Mouse (Mus musculus): ENCODE measurements around the gene Krtap5-4. TPM values are rescaled to one million over a fixed set of nuclear protein-coding genes. Genes with fewer than 3 reads are reported as not detected.
"Not testable (repeated sequence)": the region's sequence is repeated elsewhere in the genome, so short reads cannot be mapped to it uniquely, and the experiment has no call there.

The Krtap5-4 gene
- total and polyA plus RNA-seq, 2 experiments from 2014 or later, result not detected

GRCm38 (mm10) chr7:142284023-142284591 is 19.2 kb upstream of the Krtap5-4 start:
- peak overlapping the region; percentile 56 for H3K4me3 ChIP-seq (ENCODE audit: low read depth, low read length)
- no peaks in the 10 kb centered on the region for H3K4me1 ChIP-seq (ENCODE audit: insufficient read depth, low read length)
- H3K36me3 ChIP-seq (ENCODE audit: insufficient read depth, low read length), result no peaks in the 10 kb centered on the region
- no peak overlapping the region for H3K27ac ChIP-seq (ENCODE audit: low read depth, low read length)
- peak overlapping the region; percentile 34 for H3K9ac ChIP-seq (replicated peaks; ENCODE audit: low read length, poor library complexity, severe bottlenecking)
- DNase-seq (ENCODE audit: low spot score) (peak; percentile 63), ATAC-seq (ENCODE audit: low FRiP score) (peak; percentile 62; the same call in 1 of the 2 replicates)
- peak overlapping the region; percentile 70 for H3K4me2 ChIP-seq (ENCODE audit: low read depth, low read length, poor library complexity, severe bottlenecking)
- H3K9me3 ChIP-seq (ENCODE audit: low read length), result no peaks in the 10 kb centered on the region
- WGBS, result under 1% methylated on average over 38 of the region's 38 CpGs
- no peaks in the 10 kb centered on the region for H3K27me3 ChIP-seq (ENCODE audit: insufficient read depth, low read length)
- TF ChIP-seq CTCF (IDR thresholded peaks at IDR 0.05), result peak; percentile 37

- TF ChIP-seq CTCF (IDR thresholded peaks at IDR 0.05), result peak; percentile 90
- Histone ChIP-seq H3K27me3 (ENCODE audit: insufficient read depth, low read length) (no peaks in the 10 kb centered on the region), H3K9ac (replicated peaks; ENCODE audit: low read length, poor library complexity, severe bottlenecking) (peak overlapping the region; percentile 34), H3K4me2 (ENCODE audit: low read depth, low read length, poor library complexity, severe bottlenecking) (peak overlapping the region; percentile 70), H3K4me3 (ENCODE audit: low read depth, low read length) (peak overlapping the region; percentile 56), H3K27ac (ENCODE audit: low read depth, low read length) (peak overlapping the region; percentile 64), H3K9me3 (ENCODE audit: low read length) (no peaks in the 10 kb centered on the region), H3K36me3 (ENCODE audit: insufficient read depth, low read length) (no peaks in the 10 kb centered on the region), H3K4me1 (ENCODE audit: insufficient read depth, low read length) (no peaks in the 10 kb centered on the region)
- DNase-seq (ENCODE audit: low spot score) (peak; percentile 98), ATAC-seq (ENCODE audit: low FRiP score) (peak; percentile 83)
- under 1% methylated on average over 19 of the region's 19 CpGs for WGBS
These were observed 18.7 kb upstream of the Krtap5-4 start for GRCm38 (mm10) chr7:142284615-142285080.

DNA sequence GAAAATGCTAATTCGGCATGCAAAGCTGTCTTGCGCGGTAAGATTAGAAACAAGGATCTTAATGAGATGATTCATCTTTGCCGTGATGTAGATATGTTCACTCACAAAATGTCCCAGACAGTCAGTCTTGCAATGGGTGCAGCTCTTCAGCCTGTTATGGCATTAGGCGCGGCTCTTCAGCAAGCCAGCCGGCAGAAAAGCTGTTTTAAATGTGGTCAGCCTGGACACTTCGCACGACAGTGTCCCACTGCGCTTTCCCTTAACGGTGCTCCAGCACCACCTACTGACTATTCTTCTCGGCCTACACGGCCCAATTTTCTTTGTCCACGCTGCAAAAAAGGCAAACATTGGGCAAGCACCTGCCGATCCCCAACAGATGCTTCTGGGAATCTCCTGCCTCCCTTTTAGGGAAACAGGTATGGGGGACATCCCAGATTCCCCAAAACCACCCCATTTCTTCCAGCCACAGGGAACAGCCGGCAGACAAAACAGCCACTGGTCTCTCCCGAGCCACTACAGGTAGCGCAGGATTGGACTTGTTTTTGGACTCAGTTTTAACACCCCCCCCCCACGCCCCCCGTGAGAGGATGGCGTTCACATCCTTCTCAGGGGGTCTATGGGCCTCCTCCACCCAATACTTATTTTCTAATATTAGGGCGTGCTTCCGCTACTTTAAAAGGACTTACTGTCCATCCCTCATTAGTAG is 18.1 kb upstream of the Krtap5-4 start:
- Histone ChIP-seq H3K27ac (ENCODE audit: low read depth, low read length) (peak overlapping the region; percentile 64), H3K9ac (replicated peaks; ENCODE audit: low read length, poor library complexity, severe bottlenecking) (peak overlapping the region; percentile 25; the same call in 1 of the 2 replicates), H3K36me3 (ENCODE audit: insufficient read depth, low read length) (no peaks in the 10 kb centered on the region), H3K27me3 (ENCODE audit: insufficient read depth, low read length) (no peaks in the 10 kb centered on the region), H3K4me2 (ENCODE audit: low read depth, low read length, poor library complexity, severe bottlenecking) (peak overlapping the region; percentile 70), H3K9me3 (ENCODE audit: low read length) (no peaks in the 10 kb centered on the region), H3K4me3 (ENCODE audit: low read depth, low read length) (peak overlapping the region; percentile 56), H3K4me1 (ENCODE audit: insufficient read depth, low read length) (no peaks in the 10 kb centered on the region)
- 19% methylated on average over 23 of the region's 23 CpGs for WGBS
- DNase-seq (ENCODE audit: low spot score), result peak; percentile 72
- peak; percentile 66; the same call in 1 of the 2 replicates for ATAC-seq (ENCODE audit: low FRiP score)
- peak; percentile 69 for TF ChIP-seq CTCF (IDR thresholded peaks at IDR 0.05)

- H3K4me2 ChIP-seq (ENCODE audit: low read depth, low read length, poor library complexity, severe bottlenecking); DNase-seq (ENCODE audit: low spot score); H3K4me1 ChIP-seq (ENCODE audit: insufficient read depth, low read length); H3K27ac ChIP-seq (ENCODE audit: low read depth, low read length); ATAC-seq (ENCODE audit: low FRiP score); H3K27me3 ChIP-seq (ENCODE audit: insufficient read depth, low read length); H3K9ac ChIP-seq (replicated peaks; ENCODE audit: low read length, poor library complexity, severe bottlenecking); H3K36me3 ChIP-seq (ENCODE audit: insufficient read depth, low read length); H3K9me3 ChIP-seq (ENCODE audit: low read length); H3K4me3 ChIP-seq (ENCODE audit: low read depth, low read length): not testable (repeated sequence)
- WGBS, result 85% methylated on average over 9 of the region's 9 CpGs
These were observed 17.3 kb upstream of the Krtap5-4 start for GRCm38 (mm10) chr7:142285910-142286612.

DNA sequence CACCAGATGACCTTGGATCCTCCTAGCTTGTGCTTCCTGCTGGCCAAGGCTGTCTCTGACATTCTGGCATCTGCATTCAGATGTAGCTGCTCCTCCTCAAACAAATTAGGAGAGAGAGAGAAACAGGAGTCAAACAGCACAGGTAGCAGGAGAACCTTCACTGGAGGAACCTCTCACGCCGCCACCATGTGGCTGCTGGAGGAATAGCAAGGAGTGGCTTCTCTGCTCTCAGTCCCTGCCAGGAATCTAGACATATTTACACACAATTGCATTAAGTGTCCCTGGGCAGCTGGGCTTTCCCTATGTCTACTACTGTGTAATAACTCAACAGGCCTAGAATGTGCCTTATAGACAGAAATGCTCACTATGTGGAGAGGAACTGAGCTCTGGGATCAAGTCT is 9.5 kb upstream of the Krtap5-4 start:
- TF ChIP-seq CTCF (IDR thresholded peaks at IDR 0.05), result peak; percentile 73
- H3K27me3 ChIP-seq (ENCODE audit: insufficient read depth, low read length); H3K27ac ChIP-seq (ENCODE audit: low read depth, low read length); H3K4me3 ChIP-seq (ENCODE audit: low read depth, low read length); H3K9me3 ChIP-seq (ENCODE audit: low read length); H3K4me1 ChIP-seq (ENCODE audit: insufficient read depth, low read length); H3K4me2 ChIP-seq (ENCODE audit: low read depth, low read length, poor library complexity, severe bottlenecking); H3K9ac ChIP-seq (replicated peaks; ENCODE audit: low read length, poor library complexity, severe bottlenecking); H3K36me3 ChIP-seq (ENCODE audit: insufficient read depth, low read length); ATAC-seq (ENCODE audit: low FRiP score): not testable (repeated sequence)
- DNase-seq (ENCODE audit: low spot score), result peak; percentile 50
- WGBS, result 2% methylated on average over 2 of the region's 2 CpGs

DNA sequence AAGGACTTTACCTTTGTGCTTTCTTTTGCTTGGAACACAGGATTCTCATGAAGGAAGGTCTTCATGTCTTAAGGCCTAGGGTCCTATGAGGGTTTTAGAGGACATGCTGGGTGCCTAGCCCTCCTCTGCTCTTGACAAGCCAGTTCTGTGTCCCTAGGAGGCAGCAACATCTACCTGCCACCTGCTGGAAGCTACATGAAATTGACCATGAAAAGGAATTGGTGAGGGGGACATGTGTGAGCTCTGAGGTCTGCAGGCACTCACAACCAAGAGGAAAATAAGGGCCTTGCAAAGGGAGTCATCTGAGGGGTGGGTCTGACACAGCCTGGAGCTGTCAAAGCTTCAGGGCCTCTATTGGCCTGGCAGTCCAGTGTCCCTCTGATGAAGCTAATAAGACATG is 7.9 kb upstream of the Krtap5-4 start:
- DNase-seq (ENCODE audit: low spot score) (no peak), ATAC-seq (ENCODE audit: low FRiP score) (no peak)
- Histone ChIP-seq H3K27me3 (ENCODE audit: insufficient read depth, low read length) (0 out of 2 replicates have a peak, but pooled peaks cover 2% of the 10 kb centered on the region), H3K4me3 (ENCODE audit: low read depth, low read length) (no peak overlapping the region), H3K27ac (ENCODE audit: low read depth, low read length) (no peak overlapping the region), H3K9me3 (ENCODE audit: low read length) (no peaks in the 10 kb centered on the region), H3K4me2 (ENCODE audit: low read depth, low read length, poor library complexity, severe bottlenecking) (no peak overlapping the region), H3K4me1 (ENCODE audit: insufficient read depth, low read length) (no peaks in the 10 kb centered on the region), H3K36me3 (ENCODE audit: insufficient read depth, low read length) (no peaks in the 10 kb centered on the region), H3K9ac (replicated peaks; ENCODE audit: low read length, poor library complexity, severe bottlenecking) (no peak overlapping the region)
- TF ChIP-seq CTCF (IDR thresholded peaks at IDR 0.05), result peak; percentile 46

GRCm38 (mm10) chr7:142296108-142296507 is 7.2 kb upstream of the Krtap5-4 start:
- DNase-seq (ENCODE audit: low spot score); H3K4me3 ChIP-seq (ENCODE audit: low read depth, low read length); ATAC-seq (ENCODE audit: low FRiP score); H3K4me1 ChIP-seq (ENCODE audit: insufficient read depth, low read length); H3K9ac ChIP-seq (replicated peaks; ENCODE audit: low read length, poor library complexity, severe bottlenecking); H3K9me3 ChIP-seq (ENCODE audit: low read length); H3K27me3 ChIP-seq (ENCODE audit: insufficient read depth, low read length); H3K27ac ChIP-seq (ENCODE audit: low read depth, low read length); H3K36me3 ChIP-seq (ENCODE audit: insufficient read depth, low read length); H3K4me2 ChIP-seq (ENCODE audit: low read depth, low read length, poor library complexity, severe bottlenecking): not testable (repeated sequence)
- 30% methylated on average over 4 of the region's 4 CpGs for WGBS

GRCm38 (mm10) chr7:142297018-142297417 is 6.3 kb upstream of the Krtap5-4 start, which contains the start of gene Krtap5-1:
Krtap5-1 (minus strand) TSS chr7:142297118.
- H3K27ac ChIP-seq (ENCODE audit: low read depth, low read length); H3K4me1 ChIP-seq (ENCODE audit: insufficient read depth, low read length); H3K4me2 ChIP-seq (ENCODE audit: low read depth, low read length, poor library complexity, severe bottlenecking); H3K9me3 ChIP-seq (ENCODE audit: low read length); H3K9ac ChIP-seq (replicated peaks; ENCODE audit: low read length, poor library complexity, severe bottlenecking); H3K27me3 ChIP-seq (ENCODE audit: insufficient read depth, low read length); H3K4me3 ChIP-seq (ENCODE audit: low read depth, low read length); ATAC-seq (ENCODE audit: low FRiP score); H3K36me3 ChIP-seq (ENCODE audit: insufficient read depth, low read length); DNase-seq (ENCODE audit: low spot score): not testable (repeated sequence)

Measured in midbrain, postnatal 0 days (tissue).